Mouse (Mus musculus): Measurements from ENCODE around the gene Spa17. TPM values are rescaled to one million over a fixed set of nuclear protein-coding genes. Genes with fewer than 3 reads are reported as not detected.

Gene Spa17
- polyA plus RNA-seq, 1 experiment from 2014 or later = 4.0 TPM

DNA sequence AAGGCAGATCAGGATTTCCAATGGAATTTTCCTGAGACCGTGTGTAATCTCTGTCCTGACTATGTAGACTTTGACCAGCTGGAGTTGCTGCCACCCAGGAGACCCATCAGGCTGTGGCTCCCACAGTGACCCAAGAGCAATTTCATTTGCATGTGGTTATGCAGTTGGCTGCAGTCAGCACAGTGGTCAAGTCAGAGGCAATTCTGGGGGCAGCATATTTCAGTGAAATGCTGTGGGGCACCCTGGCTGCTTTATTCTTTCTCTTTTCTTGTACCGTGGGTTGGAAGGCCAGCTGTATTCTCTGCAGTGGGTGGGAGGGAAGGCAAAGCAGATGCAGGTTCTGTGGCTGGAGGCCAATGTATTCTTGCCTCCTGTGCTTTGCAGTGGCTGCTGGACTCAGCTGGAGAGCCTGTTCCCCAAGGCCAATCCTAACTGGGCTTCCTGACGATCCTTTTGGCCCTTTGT is 12.6 kb upstream of the Spa17 start:
- no peak overlapping the region for H3K4me2 ChIP-seq (replicated peaks; ENCODE audit: low read depth)
- no peak for ATAC-seq (ENCODE audit: low FRiP score, low TSS enrichment)
- WGBS = 26% methylated on average over 3 of the region's 3 CpGs

GRCm38 (mm10) chr9:37625641-37626040 is 12.1 kb upstream of the Spa17 start:
- ATAC-seq (ENCODE audit: low FRiP score, low TSS enrichment) = no peak

More for the DNA sequence above, 12.6 kb upstream of the Spa17 start:
- Histone ChIP-seq H3K4me1 (replicated peaks; ENCODE audit: control insufficient read depth, insufficient read depth) (no peaks in the 10 kb centered on the region), H3K9me3 (ENCODE audit: control insufficient read depth, low read length) (no peaks in the 10 kb centered on the region), H3K27me3 (ENCODE audit: control insufficient read depth, insufficient read depth, low read length) (no peaks in the 10 kb centered on the region), H3K27ac (replicated peaks) (no peak overlapping the region), H3K36me3 (ENCODE audit: control insufficient read depth, insufficient read depth, low read length) (no peaks in the 10 kb centered on the region), H3K9ac (ENCODE audit: low read length) (no peak overlapping the region), H3K4me3 (ENCODE audit: low read depth, low read length) (no peak overlapping the region)
- TF ChIP-seq EP300 (optimal IDR thresholded peaks at IDR 0.05) (no peak), CTCF (IDR thresholded peaks at IDR 0.05; ENCODE audit: low read depth) (no peak)
- no peak for DNase-seq (ENCODE audit: low spot score)

DNA sequence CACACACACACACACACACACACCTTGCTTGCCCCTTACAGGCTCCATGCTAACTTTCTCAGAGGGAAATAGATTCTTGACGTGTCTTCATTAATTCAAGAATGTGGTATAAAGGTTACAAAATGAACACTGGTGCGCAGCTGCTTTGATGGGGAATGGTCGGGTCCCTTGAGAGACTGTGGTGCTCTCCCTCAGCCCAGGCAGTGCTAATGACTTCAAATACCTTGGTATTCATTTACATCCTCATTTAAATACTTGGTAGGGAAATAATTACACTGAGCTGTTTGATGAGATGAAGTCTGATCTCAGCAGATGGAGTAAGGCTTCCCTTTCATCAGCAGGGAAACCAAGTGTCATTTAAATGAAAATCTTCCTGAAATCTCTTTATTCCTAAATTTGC is 11.6 kb upstream of the Spa17 start:
- H3K9me3 ChIP-seq (ENCODE audit: control insufficient read depth, low read length) = no peaks in the 10 kb centered on the region
- TF ChIP-seq CTCF (IDR thresholded peaks at IDR 0.05; ENCODE audit: low read depth) = no peak
- TF ChIP-seq EP300 (optimal IDR thresholded peaks at IDR 0.05) = no peak
- no peak overlapping the region for H3K4me3 ChIP-seq (ENCODE audit: low read depth, low read length)
- no peak overlapping the region for H3K4me2 ChIP-seq (replicated peaks; ENCODE audit: low read depth)
- no peaks in the 10 kb centered on the region for H3K4me1 ChIP-seq (replicated peaks; ENCODE audit: control insufficient read depth, insufficient read depth)
- H3K27me3 ChIP-seq (ENCODE audit: control insufficient read depth, insufficient read depth, low read length) = no peaks in the 10 kb centered on the region
- H3K9ac ChIP-seq (ENCODE audit: low read length) = no peak overlapping the region
- ATAC-seq (ENCODE audit: low FRiP score, low TSS enrichment) (no peak), DNase-seq (ENCODE audit: low spot score) (no peak)
- H3K36me3 ChIP-seq (ENCODE audit: control insufficient read depth, insufficient read depth, low read length) = no peaks in the 10 kb centered on the region
- 71% methylated on average over 3 of the region's 3 CpGs for WGBS
- no peak overlapping the region for H3K27ac ChIP-seq (replicated peaks)

More at GRCm38 (mm10) chr9:37625641-37626040, 12.1 kb upstream of the Spa17 start:
- H3K4me1 ChIP-seq (replicated peaks; ENCODE audit: control insufficient read depth, insufficient read depth) = no peaks in the 10 kb centered on the region
- no peak overlapping the region for H3K27ac ChIP-seq (replicated peaks)
- H3K9me3 ChIP-seq (ENCODE audit: control insufficient read depth, low read length) = no peaks in the 10 kb centered on the region
- no peaks in the 10 kb centered on the region for H3K27me3 ChIP-seq (ENCODE audit: control insufficient read depth, insufficient read depth, low read length)
- H3K36me3 ChIP-seq (ENCODE audit: control insufficient read depth, insufficient read depth, low read length) = no peaks in the 10 kb centered on the region
- TF ChIP-seq EP300 (optimal IDR thresholded peaks at IDR 0.05) (no peak), CTCF (IDR thresholded peaks at IDR 0.05; ENCODE audit: low read depth) (no peak)
- H3K9ac ChIP-seq (ENCODE audit: low read length) = no peak overlapping the region
- DNase-seq (ENCODE audit: low spot score) = no peak
- H3K4me2 ChIP-seq (replicated peaks; ENCODE audit: low read depth) = no peak overlapping the region
- WGBS = 51% methylated on average over 7 of the region's 7 CpGs
- no peak overlapping the region for H3K4me3 ChIP-seq (ENCODE audit: low read depth, low read length)

- no peaks in the 10 kb centered on the region for H3K9me3 ChIP-seq (ENCODE audit: control insufficient read depth, low read length)
- H3K9ac ChIP-seq (ENCODE audit: low read length) = no peak overlapping the region
- no peak overlapping the region for H3K4me3 ChIP-seq (ENCODE audit: low read depth, low read length)
- no peak for TF ChIP-seq CTCF (IDR thresholded peaks at IDR 0.05; ENCODE audit: low read depth)
- no peak for TF ChIP-seq EP300 (optimal IDR thresholded peaks at IDR 0.05)
- ATAC-seq (ENCODE audit: low FRiP score, low TSS enrichment) = no peak
- no peak overlapping the region for H3K4me2 ChIP-seq (replicated peaks; ENCODE audit: low read depth)
- H3K36me3 ChIP-seq (ENCODE audit: control insufficient read depth, insufficient read depth, low read length) = no peaks in the 10 kb centered on the region
- no peak for DNase-seq (ENCODE audit: low spot score)
- no peaks in the 10 kb centered on the region for H3K4me1 ChIP-seq (replicated peaks; ENCODE audit: control insufficient read depth, insufficient read depth)
- H3K27ac ChIP-seq (replicated peaks) = no peak overlapping the region
- 75% methylated on average over 1 of the region's 1 CpGs for WGBS
- no peaks in the 10 kb centered on the region for H3K27me3 ChIP-seq (ENCODE audit: control insufficient read depth, insufficient read depth, low read length)
These were observed 11.0 kb upstream of the Spa17 start for GRCm38 (mm10) chr9:37624502-37624901.

DNA sequence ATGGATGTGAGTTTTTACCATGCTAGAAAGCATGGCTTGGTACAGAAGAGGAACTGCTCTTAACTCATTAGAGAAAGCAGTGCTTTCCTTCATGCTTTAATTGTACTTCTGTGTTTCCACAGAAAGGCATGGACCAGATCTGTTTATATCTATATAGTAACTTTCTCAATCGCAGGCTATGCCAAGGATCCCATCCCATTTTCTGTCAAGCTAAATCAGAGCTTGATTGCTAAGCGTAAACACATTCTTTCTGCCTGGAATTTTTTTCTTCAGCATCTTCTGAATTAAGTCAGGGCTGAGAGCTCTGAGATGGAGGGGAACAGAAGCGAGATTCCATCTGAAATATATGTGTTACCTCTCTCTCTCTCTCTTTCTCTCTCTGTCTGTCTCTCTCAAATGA is 10.5 kb upstream of the Spa17 start:
- H3K9ac ChIP-seq (ENCODE audit: low read length) = no peak overlapping the region
- whole genome bisulfite sequencing = 66% methylated on average over 3 of the region's 3 CpGs
- no peaks in the 10 kb centered on the region for H3K27me3 ChIP-seq (ENCODE audit: control insufficient read depth, insufficient read depth, low read length)
- no peaks in the 10 kb centered on the region for H3K9me3 ChIP-seq (ENCODE audit: control insufficient read depth, low read length)
- DNase-seq (ENCODE audit: low spot score) (no peak), ATAC-seq (ENCODE audit: low FRiP score, low TSS enrichment) (no peak)
- H3K36me3 ChIP-seq (ENCODE audit: control insufficient read depth, insufficient read depth, low read length) = no peaks in the 10 kb centered on the region
- no peak overlapping the region for H3K4me3 ChIP-seq (ENCODE audit: low read depth, low read length)
- TF ChIP-seq CTCF (IDR thresholded peaks at IDR 0.05; ENCODE audit: low read depth) = no peak
- no peaks in the 10 kb centered on the region for H3K4me1 ChIP-seq (replicated peaks; ENCODE audit: control insufficient read depth, insufficient read depth)
- H3K4me2 ChIP-seq (replicated peaks; ENCODE audit: low read depth) = no peak overlapping the region
- no peak overlapping the region for H3K27ac ChIP-seq (replicated peaks)

- no peaks in the 10 kb centered on the region for H3K4me1 ChIP-seq (replicated peaks; ENCODE audit: control insufficient read depth, insufficient read depth)
- TF ChIP-seq EP300 (optimal IDR thresholded peaks at IDR 0.05) = no peak
- no peak for TF ChIP-seq CTCF (IDR thresholded peaks at IDR 0.05; ENCODE audit: low read depth)
- H3K9ac ChIP-seq (ENCODE audit: low read length) = no peak overlapping the region
- H3K9me3 ChIP-seq (ENCODE audit: control insufficient read depth, low read length) = no peaks in the 10 kb centered on the region
- no peak overlapping the region for H3K4me2 ChIP-seq (replicated peaks; ENCODE audit: low read depth)
- no peak overlapping the region for H3K27ac ChIP-seq (replicated peaks)
- DNase-seq (ENCODE audit: low spot score) (no peak), ATAC-seq (ENCODE audit: low FRiP score, low TSS enrichment) (no peak)
- WGBS = 80% methylated on average over 6 of the region's 6 CpGs
- H3K36me3 ChIP-seq (ENCODE audit: control insufficient read depth, insufficient read depth, low read length) = no peaks in the 10 kb centered on the region
- H3K4me3 ChIP-seq (ENCODE audit: low read depth, low read length) = no peak overlapping the region
- H3K27me3 ChIP-seq (ENCODE audit: control insufficient read depth, insufficient read depth, low read length) = no peaks in the 10 kb centered on the region
These were observed 7.8 kb upstream of the Spa17 start for GRCm38 (mm10) chr9:37621290-37621689.
